Mouse (Mus musculus) neural tube, embryonic 15.5 days (tissue): ENCODE measurements around the gene Wwc2. TPM values are rescaled to one million over a fixed set of nuclear protein-coding genes. Genes with fewer than 3 reads are reported as not detected.

Source experiments
- ATAC-seq: fragments of 200-750 bp; cut with Nextera tagmentation; 2 replicates; pipeline ENCODE4 v1.8.0; 2017; ENCODE audit warnings: mild to moderate bottlenecking, moderate TSS enrichment, moderate library complexity; ENCODE audit not compliant: low FRiP score
- H3K27ac ChIP-seq: fragments of 300-500 bp; sonication (generic); replicated peaks from 2 replicates; pipeline ENCODE4 v1.5.1; 2015; ENCODE audit warnings: mild to moderate bottlenecking, inconsistent platforms
- H3K27me3 ChIP-seq: fragments of 300-500 bp; sonication (generic); replicated peaks from 2 replicates; pipeline ENCODE4 v1.6.1; 2015; ENCODE audit warnings: inconsistent platforms
- H3K36me3 ChIP-seq: fragments of 300-500 bp; sonication (generic); 2 replicates; pipeline ENCODE4 v1.6.1; 2015; ENCODE audit warnings: inconsistent platforms
- H3K4me1 ChIP-seq: fragments of 300-500 bp; sonication (generic); 2 replicates; pipeline ENCODE4 v1.6.1; 2015; ENCODE audit warnings: inconsistent platforms
- H3K4me2 ChIP-seq: fragments of 300-500 bp; sonication (generic); 2 replicates; pipeline ENCODE4 v1.6.1; 2015; ENCODE audit warnings: inconsistent platforms, mild to moderate bottlenecking, moderate library complexity
- H3K4me3 ChIP-seq: fragments of 300-500 bp; sonication (generic); replicated peaks from 2 replicates; pipeline ENCODE4 v1.5.1; 2015; ENCODE audit warnings: mild to moderate bottlenecking, inconsistent platforms
- H3K9ac ChIP-seq: fragments of 300-500 bp; sonication (generic); replicated peaks from 2 replicates; pipeline ENCODE4 v1.6.1; 2015; ENCODE audit warnings: mild to moderate bottlenecking, inconsistent platforms
- H3K9me3 ChIP-seq: fragments of 300-500 bp; sonication (generic); replicated peaks from 2 replicates; pipeline ENCODE4 v1.6.1; 2016; ENCODE audit warnings: inconsistent platforms
- WGBS: fragments of 180-500 bp; shearing (Covaris S2); methylation state at CpG from one replicate; pipeline ENCODE4 v1.1.7; 2015; ENCODE audit warnings: mixed read lengths; 5-methylcytosine and 5-hydroxymethylcytosine counted together
- polyA plus RNA-seq: library from polyadenylated mRNA; unstranded; fragments of >200 nt; fragmentation: Nextera tagmentation; extraction: Ambion mirVana; gene quantifications from 2 replicates; pipeline ENCODE4 v1.2.1, GENCODE M21; 2015

Gene Wwc2
- polyA plus RNA-seq, 1 experiment from 2014 or later = 5.8 TPM

DNA sequence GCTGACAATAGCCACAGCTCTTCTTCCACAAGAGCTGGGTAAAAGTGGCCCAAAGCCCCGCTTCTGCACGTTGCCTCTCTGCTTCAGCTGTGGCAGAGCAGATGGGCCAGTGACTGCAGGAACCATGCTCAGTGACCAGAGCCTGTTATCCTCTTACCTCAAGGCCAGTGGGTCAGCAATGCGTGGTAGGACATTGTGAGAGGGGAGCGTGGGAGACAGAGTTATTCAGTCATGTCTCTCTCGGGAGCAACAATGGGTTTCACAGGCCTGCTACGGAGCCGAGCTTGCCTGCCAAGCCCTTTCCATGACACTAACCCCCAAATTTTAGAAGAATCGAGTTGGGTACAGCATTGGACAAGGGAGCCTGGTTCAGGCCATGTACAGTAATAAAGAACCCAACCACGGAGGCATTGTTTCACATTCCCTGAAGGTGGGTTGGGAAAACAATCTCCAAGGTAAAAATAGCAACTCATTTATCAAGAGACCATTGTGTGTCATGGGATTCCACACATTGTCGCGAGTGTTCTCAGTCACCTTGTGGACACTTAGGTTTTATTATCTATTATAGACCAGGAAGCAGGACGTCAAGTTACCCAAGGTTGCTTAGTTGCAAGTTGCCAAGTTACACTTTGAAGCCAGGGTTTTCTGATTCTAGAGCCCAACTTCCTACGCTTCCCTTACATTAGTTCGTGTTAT is 180.6 kb downstream of the Wwc2 start:
- H3K27me3 ChIP-seq = no peaks in the 10 kb centered on the region
- H3K9me3 ChIP-seq = no peaks in the 10 kb centered on the region
- no peak overlapping the region for H3K4me3 ChIP-seq
- peaks cover 5% of the 10 kb centered on the region for H3K4me1 ChIP-seq
- no peak overlapping the region for H3K27ac ChIP-seq
- no peak overlapping the region for H3K9ac ChIP-seq
- no peak for ATAC-seq
- WGBS = 81% methylated on average over 14 of the region's 14 CpGs
- H3K4me2 ChIP-seq = no peak overlapping the region
- H3K36me3 ChIP-seq = no peaks in the 10 kb centered on the region

DNA sequence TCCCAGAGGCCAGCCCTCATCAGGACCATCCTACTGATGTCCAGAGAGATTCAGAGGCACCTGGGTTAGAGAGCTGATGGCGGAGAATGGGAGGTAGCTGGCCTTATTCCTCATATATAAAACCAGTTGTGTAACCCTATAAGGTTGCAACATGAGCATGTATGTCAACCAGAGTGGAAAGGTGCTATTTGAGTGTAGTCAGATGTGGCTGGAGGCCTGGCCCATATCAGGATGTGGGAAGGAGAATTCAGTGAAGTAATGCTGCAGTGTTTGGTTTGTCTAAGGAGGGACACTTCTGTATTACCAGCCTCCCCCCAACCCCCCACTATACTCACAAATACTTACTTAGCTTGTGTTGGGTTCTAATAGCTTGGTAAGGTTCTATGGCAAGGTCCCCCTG is 186.5 kb downstream of the Wwc2 start:
- no peak for ATAC-seq
- 93% methylated on average over 1 of the region's 1 CpGs for WGBS
- no peak overlapping the region for H3K27ac ChIP-seq
- H3K4me2 ChIP-seq = no peak overlapping the region
- H3K9me3 ChIP-seq = no peaks in the 10 kb centered on the region
- H3K9ac ChIP-seq = no peak overlapping the region
- H3K36me3 ChIP-seq = no peaks in the 10 kb centered on the region
- H3K4me1 ChIP-seq = peaks cover 5% of the 10 kb centered on the region
- no peak overlapping the region for H3K4me3 ChIP-seq
- H3K27me3 ChIP-seq = no peaks in the 10 kb centered on the region

DNA sequence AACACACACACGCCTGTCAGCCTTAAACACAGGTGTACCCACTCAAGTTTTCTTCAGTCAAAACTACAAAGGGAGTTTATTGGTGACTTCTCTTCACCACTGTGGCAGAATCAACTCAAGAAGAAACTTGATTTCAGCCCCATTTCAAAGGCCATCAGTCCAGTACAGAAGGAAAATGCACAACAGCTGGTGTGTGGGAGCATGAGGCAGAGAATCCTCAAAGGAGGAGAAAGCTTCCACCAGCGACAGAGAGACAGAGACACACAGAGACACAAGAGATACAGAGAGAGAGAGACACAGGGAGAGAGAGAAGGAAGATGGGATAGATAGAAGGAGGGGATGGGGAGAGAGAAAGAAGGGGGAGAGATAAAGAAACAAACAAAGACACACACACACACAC is 188.4 kb downstream of the Wwc2 start:
- H3K27me3 ChIP-seq = no peaks in the 10 kb centered on the region
- WGBS = 96% methylated on average over 2 of the region's 2 CpGs
- no peak for ATAC-seq

DNA sequence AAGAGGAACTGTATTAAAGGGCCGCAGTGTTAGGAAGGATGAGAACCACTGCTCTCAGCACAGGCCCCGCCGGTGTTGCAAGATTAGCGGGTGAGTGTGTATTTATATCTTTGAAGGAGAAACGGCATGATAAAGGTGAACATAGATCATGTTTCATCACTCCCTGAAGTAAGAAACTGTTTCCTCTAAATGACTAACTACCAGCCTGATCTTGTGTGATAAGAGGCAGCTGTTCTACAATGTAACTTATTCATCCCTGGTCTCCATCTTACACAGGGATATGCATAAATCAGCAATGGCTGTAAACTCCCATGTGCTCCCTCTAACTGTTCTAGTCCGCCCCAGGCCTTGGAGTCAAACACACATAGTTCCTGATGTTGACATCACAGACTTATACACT is 191.3 kb downstream of the Wwc2 start:
- 88% methylated on average over 6 of the region's 6 CpGs for WGBS
- H3K27ac ChIP-seq = no peak overlapping the region
- no peaks in the 10 kb centered on the region for H3K4me1 ChIP-seq
- H3K4me3 ChIP-seq = no peak overlapping the region
- no peak overlapping the region for H3K9ac ChIP-seq
- H3K27me3 ChIP-seq = no peaks in the 10 kb centered on the region
- no peak overlapping the region for H3K4me2 ChIP-seq
- no peaks in the 10 kb centered on the region for H3K36me3 ChIP-seq
- no peak for ATAC-seq
- 0 out of 2 replicates have a peak, but pooled peaks cover 3% of the 10 kb centered on the region for H3K9me3 ChIP-seq

More for the DNA sequence above, 188.4 kb downstream of the Wwc2 start:
- no peaks in the 10 kb centered on the region for H3K9me3 ChIP-seq
- peaks cover 5% of the 10 kb centered on the region for H3K4me1 ChIP-seq
- H3K27ac ChIP-seq = no peak overlapping the region
- no peak overlapping the region for H3K9ac ChIP-seq
- no peaks in the 10 kb centered on the region for H3K36me3 ChIP-seq
- H3K4me2 ChIP-seq = no peak overlapping the region
- no peak overlapping the region for H3K4me3 ChIP-seq

DNA sequence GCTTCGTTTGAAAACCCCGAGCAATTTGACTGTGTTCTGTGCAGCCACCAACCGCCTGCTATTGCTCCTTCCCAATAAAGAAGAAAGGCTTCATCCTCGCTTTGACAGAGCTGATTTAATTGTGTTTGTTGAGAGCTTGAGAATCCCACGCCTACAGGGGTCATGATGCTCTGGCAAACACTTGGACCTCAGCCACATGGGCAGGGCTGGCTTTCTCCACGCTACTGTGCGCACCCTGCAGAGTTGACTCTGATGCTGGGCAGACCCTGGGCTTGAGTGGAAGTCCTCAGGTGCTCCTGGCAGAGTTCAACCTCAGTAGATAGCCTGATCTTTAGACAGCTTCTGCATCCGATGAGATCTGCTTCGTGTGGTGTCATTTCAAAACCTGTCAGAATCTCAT is 198.7 kb downstream of the Wwc2 start:
- ATAC-seq = no peak
- Histone ChIP-seq H3K9ac (no peak overlapping the region), H3K4me3 (no peak overlapping the region), H3K27ac (no peak overlapping the region), H3K4me2 (no peak overlapping the region), H3K9me3 (0 out of 2 replicates have a peak, but pooled peaks cover 3% of the 10 kb centered on the region), H3K36me3 (no peaks in the 10 kb centered on the region), H3K27me3 (no peaks in the 10 kb centered on the region), H3K4me1 (peaks cover 6% of the 10 kb centered on the region; the same call in 1 of the 2 replicates)
- WGBS = 70% methylated on average over 9 of the region's 9 CpGs

DNA sequence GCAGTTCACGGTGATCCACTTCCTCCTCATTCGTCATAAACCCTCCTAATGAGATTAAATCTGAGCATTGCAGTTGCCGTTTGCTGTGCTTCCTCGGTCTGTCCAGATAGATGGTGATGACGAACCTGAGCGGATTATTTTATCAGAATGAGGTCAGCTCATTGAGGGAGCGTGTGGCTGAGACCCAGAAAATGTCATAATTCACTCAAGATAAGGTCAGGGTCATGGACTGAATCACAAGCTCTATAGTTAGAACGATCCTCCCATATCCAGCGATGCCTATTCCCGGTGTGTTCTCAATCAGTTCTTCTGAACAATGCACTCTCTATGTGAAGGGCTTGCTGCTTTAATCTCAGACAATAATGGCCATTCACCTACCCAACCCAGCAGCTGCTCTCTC is 203.0 kb downstream of the Wwc2 start:
- no peak for ATAC-seq
- WGBS = 36% methylated on average over 10 of the region's 10 CpGs
- H3K4me2 ChIP-seq = peak overlapping the region; percentile 23

DNA sequence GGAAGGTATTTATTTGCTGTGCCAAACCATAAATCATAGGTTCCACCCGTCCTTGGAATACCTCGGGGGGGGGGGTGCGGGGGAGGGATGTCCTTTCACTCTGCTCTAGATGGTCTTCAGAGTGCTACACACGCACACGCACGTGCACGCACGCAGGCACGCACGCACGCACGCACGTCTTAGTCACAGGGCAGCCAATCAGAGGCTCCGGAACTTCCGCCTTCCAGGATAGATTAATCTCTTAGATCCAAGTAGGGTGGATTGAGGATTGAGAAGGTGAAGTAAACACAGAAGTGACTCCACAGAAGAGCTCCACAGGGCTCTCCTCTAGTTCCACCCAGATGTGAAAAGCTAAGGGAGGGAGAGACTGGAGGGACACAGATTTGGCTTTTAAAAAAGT is 204.4 kb downstream of the Wwc2 start:
- H3K4me3 ChIP-seq = no peak overlapping the region
- WGBS = 94% methylated on average over 15 of the region's 15 CpGs
- no peaks in the 10 kb centered on the region for H3K9me3 ChIP-seq
- no peak overlapping the region for H3K27ac ChIP-seq
- H3K36me3 ChIP-seq = no peaks in the 10 kb centered on the region
- no peak overlapping the region for H3K9ac ChIP-seq
- no peak overlapping the region for H3K4me2 ChIP-seq
- no peak for ATAC-seq
- H3K4me1 ChIP-seq = peaks cover 6% of the 10 kb centered on the region; the same call in 1 of the 2 replicates
- no peaks in the 10 kb centered on the region for H3K27me3 ChIP-seq

More for the DNA sequence above, 203.0 kb downstream of the Wwc2 start:
- Histone ChIP-seq H3K36me3 (no peaks in the 10 kb centered on the region), H3K4me3 (no peak overlapping the region), H3K27ac (no peak overlapping the region), H3K9me3 (no peaks in the 10 kb centered on the region), H3K4me1 (peaks cover 6% of the 10 kb centered on the region; the same call in 1 of the 2 replicates), H3K9ac (no peak overlapping the region), H3K27me3 (no peaks in the 10 kb centered on the region)

DNA sequence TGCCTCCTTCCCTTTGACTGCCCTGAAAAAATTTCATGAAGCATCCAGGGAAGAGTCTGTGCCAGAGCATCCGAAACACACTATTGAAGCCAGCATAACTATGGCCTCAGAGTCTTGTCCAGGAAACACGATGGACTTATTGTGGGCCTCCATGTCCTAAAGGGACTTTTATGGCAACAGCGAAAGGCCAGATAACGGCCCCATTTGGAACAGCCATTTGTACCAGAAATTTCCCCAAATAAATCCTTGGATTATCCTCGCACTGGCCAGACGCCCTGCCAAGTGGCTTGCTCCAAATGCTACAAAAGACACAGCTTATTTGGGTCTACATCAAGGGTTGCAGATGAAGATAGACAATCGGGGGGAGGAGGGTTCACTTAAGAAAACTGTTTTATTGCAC is 206.3 kb downstream of the Wwc2 start:
- H3K4me2 ChIP-seq = no peak overlapping the region
- H3K9me3 ChIP-seq = no peaks in the 10 kb centered on the region
- H3K9ac ChIP-seq = no peak overlapping the region
- no peak overlapping the region for H3K27ac ChIP-seq
- no peak for ATAC-seq
- WGBS = 67% methylated on average over 7 of the region's 7 CpGs
- peaks cover 6% of the 10 kb centered on the region; the same call in 1 of the 2 replicates for H3K4me1 ChIP-seq
- H3K27me3 ChIP-seq = no peaks in the 10 kb centered on the region
- no peak overlapping the region for H3K4me3 ChIP-seq
- H3K36me3 ChIP-seq = no peaks in the 10 kb centered on the region

DNA sequence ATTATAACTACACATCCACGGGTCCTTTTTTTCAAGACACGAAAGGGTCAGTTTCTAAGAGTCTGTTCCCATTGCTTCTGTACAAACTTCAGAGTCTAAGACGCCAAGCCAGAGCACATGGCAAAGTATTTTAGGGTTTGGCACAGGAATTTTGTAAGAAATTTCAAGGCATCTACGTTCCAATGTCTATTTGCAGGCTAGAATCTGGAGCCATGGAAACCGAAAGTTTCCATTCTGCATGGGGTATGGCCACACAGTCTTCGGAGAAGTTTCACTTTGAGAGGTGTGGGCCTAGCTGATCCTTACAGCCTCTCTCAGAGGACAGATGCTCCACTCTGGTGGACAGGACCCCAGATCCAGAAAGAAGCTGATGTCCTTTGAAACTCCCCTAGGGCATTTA is 206.8 kb downstream of the Wwc2 start:
- no peak for ATAC-seq

DNA sequence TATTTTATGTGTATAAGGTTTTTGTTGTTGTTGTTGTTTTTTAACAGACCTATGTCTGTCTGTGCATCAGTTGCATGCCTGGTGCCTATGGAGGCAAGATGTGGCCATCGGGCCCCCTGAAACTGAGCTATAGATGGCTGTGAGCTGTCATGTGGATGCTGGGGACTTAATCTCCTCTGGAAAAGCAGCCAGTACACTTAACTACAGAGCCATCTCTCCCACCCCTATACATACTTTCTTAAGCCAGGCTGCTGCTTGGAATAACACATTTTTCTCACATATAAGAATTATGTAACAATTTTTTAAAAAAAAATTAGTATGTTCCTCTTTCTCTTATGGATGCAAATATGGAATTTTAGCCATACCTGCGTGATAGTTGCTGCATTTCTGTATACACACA is 207.2 kb downstream of the Wwc2 start:
- H3K27ac ChIP-seq = no peak overlapping the region
- 98% methylated on average over 2 of the region's 2 CpGs for WGBS
- H3K27me3 ChIP-seq = no peaks in the 10 kb centered on the region
- no peaks in the 10 kb centered on the region for H3K9me3 ChIP-seq
- no peak overlapping the region for H3K4me2 ChIP-seq
- ATAC-seq = no peak
- H3K9ac ChIP-seq = no peak overlapping the region
- H3K4me3 ChIP-seq = no peak overlapping the region
- peaks cover 6% of the 10 kb centered on the region; the same call in 1 of the 2 replicates for H3K4me1 ChIP-seq
- no peaks in the 10 kb centered on the region for H3K36me3 ChIP-seq

More for the DNA sequence above, 206.8 kb downstream of the Wwc2 start:
- Histone ChIP-seq H3K4me2 (no peak overlapping the region), H3K4me3 (no peak overlapping the region), H3K36me3 (no peaks in the 10 kb centered on the region), H3K9me3 (no peaks in the 10 kb centered on the region), H3K27ac (no peak overlapping the region), H3K4me1 (peaks cover 6% of the 10 kb centered on the region; the same call in 1 of the 2 replicates), H3K27me3 (no peaks in the 10 kb centered on the region), H3K9ac (no peak overlapping the region)
- 92% methylated on average over 6 of the region's 6 CpGs for WGBS

DNA sequence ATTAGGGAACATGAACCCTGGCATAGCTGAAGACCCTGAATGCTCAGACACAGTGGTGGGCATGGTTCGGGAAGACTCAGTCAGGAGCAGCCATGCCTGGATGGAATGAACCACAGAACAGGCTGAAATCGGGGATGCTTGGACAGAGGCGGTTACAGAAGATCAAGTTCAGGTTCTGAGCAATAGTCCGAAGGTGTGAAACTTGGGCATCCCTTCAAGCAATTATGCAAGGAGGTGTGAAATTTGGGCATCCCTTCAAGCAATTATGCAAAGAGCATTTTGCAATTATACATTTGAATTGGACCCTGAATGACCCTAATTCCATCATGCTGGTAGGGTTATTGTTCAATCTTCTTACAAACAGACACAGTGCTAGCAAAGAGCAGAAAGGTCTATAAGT is 208.8 kb downstream of the Wwc2 start:
- H3K4me3 ChIP-seq = no peak overlapping the region
- no peak overlapping the region for H3K27ac ChIP-seq
- no peak overlapping the region for H3K9ac ChIP-seq
- H3K36me3 ChIP-seq = no peaks in the 10 kb centered on the region
- no peak overlapping the region for H3K4me2 ChIP-seq
- 84% methylated on average over 4 of the region's 4 CpGs for WGBS
- no peak for ATAC-seq
- H3K4me1 ChIP-seq = no peaks in the 10 kb centered on the region
- H3K27me3 ChIP-seq = no peaks in the 10 kb centered on the region
- H3K9me3 ChIP-seq = no peaks in the 10 kb centered on the region

DNA sequence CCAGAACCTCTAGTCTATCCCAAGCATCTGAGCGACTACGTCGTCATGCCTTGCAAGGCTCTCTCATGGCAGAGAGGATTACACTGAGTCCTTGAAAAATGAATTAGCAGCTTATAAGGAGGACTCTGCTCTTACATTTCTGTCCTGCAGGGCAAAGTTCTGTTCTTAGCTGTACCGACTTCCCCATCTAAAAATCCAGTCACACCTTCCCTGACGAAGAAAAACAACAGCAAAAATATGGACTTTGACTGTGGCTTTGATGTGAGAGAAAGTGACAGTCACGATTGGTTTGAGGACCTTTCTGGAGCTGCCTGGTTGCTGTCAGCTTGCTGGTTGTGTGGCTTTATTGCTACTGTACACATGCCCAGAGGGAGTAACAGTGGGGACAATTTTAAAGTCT is 211.1 kb downstream of the Wwc2 start:
- Histone ChIP-seq H3K4me1 (no peaks in the 10 kb centered on the region), H3K27me3 (no peaks in the 10 kb centered on the region), H3K4me2 (no peak overlapping the region), H3K36me3 (no peaks in the 10 kb centered on the region), H3K27ac (no peak overlapping the region), H3K9me3 (no peaks in the 10 kb centered on the region), H3K4me3 (no peak overlapping the region), H3K9ac (no peak overlapping the region)
- 88% methylated on average over 6 of the region's 6 CpGs for WGBS
- ATAC-seq = no peak
